Mouse (Mus musculus): ENCODE data around the gene Arhgap44.

DNA sequence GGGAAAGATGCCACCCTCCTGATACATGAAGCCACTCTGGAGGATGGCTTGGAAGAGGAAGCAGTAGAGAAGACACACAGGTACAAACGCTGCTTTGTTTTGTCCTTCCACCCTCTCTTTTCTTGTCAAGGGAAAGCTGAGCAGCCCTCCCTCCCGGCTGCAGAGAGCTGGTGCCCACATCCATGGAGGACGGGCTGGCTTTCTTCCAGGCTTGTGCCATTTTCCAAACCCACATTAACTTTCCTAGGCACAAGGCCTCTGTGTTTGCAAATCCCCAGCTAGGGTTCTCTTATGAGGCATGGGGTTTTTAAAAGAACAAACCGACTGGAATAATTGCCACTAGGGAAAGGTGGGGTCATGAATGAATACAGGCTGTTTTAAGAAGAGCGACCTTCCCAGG is 163.1 kb downstream of the Arhgap44 start:
- TF ChIP-seq CEBPB (IDR thresholded peaks at IDR 0.05; ENCODE audit: low read depth), result no peak
- TF ChIP-seq FOSL1 (IDR thresholded peaks at IDR 0.05; ENCODE audit: insufficient read depth, low read length, poor library complexity, severe bottlenecking), result no peak
- no peak for TF ChIP-seq CTCF (IDR thresholded peaks at IDR 0.05; ENCODE audit: control insufficient read depth, insufficient read depth, insufficient read length)
- no peak for TF ChIP-seq MAX (IDR thresholded peaks at IDR 0.05)
